Mouse (Mus musculus): ENCODE data around the gene Exoc5.
"Not testable (repeated sequence)": the region's sequence is repeated elsewhere in the genome, so short reads cannot be mapped to it uniquely, and the experiment has no call there.

Exoc5 gene

GRCm38 (mm10) chr14:49066274-49066823, at the start of gene Exoc5:
Exoc5 (minus strand) TSS chr14:49066653.
- DNase-seq (ENCODE audit: low read depth, low spot score), result peak; percentile 95

GRCm38 (mm10) chr14:49091755-49092154, 25.3 kb upstream of the Exoc5 start:
- not testable (repeated sequence) for DNase-seq (ENCODE audit: low read depth, low spot score)

GRCm38 (mm10) chr14:49091277-49091676, 24.8 kb upstream of the Exoc5 start:
- DNase-seq (ENCODE audit: low read depth, low spot score), result no peak

GRCm38 (mm10) chr14:49090102-49090501, 23.6 kb upstream of the Exoc5 start:
- DNase-seq (ENCODE audit: low read depth, low spot score), result no peak

- DNase-seq (ENCODE audit: low read depth, low spot score), result no peak
These were observed 23.1 kb upstream of the Exoc5 start for GRCm38 (mm10) chr14:49089461-49090058.

- no peak for DNase-seq (ENCODE audit: low read depth, low spot score)
These were observed 21.9 kb upstream of the Exoc5 start for GRCm38 (mm10) chr14:49088155-49089048.

GRCm38 (mm10) chr14:49086522-49086921, 20.1 kb upstream of the Exoc5 start:
- no peak for DNase-seq (ENCODE audit: low read depth, low spot score)

- no peak for DNase-seq (ENCODE audit: low read depth, low spot score)
These were observed 12.4 kb upstream of the Exoc5 start for GRCm38 (mm10) chr14:49078820-49079219.

GRCm38 (mm10) chr14:49074361-49074760, 7.9 kb upstream of the Exoc5 start:
- DNase-seq (ENCODE audit: low read depth, low spot score), result no peak

- DNase-seq (ENCODE audit: low read depth, low spot score), result no peak
These were observed 7.4 kb upstream of the Exoc5 start for GRCm38 (mm10) chr14:49073896-49074295.

GRCm38 (mm10) chr14:49072837-49073236, 6.4 kb upstream of the Exoc5 start:
- no peak for DNase-seq (ENCODE audit: low read depth, low spot score)

GRCm38 (mm10) chr14:49065529-49066273, 752 bp downstream of the Exoc5 start, which contains the start of gene Ap5m1:
Ap5m1 (plus strand) TSS chr14:49066097.
- DNase-seq (ENCODE audit: low read depth, low spot score), result peak; percentile 45

GRCm38 (mm10) chr14:49063838-49064237, 2.6 kb downstream of the Exoc5 start:
- DNase-seq (ENCODE audit: low read depth, low spot score), result no peak

GRCm38 (mm10) chr14:49049492-49049891, 17.0 kb downstream of the Exoc5 start:
- DNase-seq (ENCODE audit: low read depth, low spot score), result no peak

- DNase-seq (ENCODE audit: low read depth, low spot score), result no peak
These were observed 20.8 kb downstream of the Exoc5 start for GRCm38 (mm10) chr14:49045610-49046009.

- no peak for DNase-seq (ENCODE audit: low read depth, low spot score)
These were observed 37.5 kb downstream of the Exoc5 start for GRCm38 (mm10) chr14:49028991-49029390.

GRCm38 (mm10) chr14:49027779-49028368, 38.6 kb downstream of the Exoc5 start:
- DNase-seq (ENCODE audit: low read depth, low spot score), result peak; percentile 12

- no peak for DNase-seq (ENCODE audit: low read depth, low spot score)
These were observed 39.2 kb downstream of the Exoc5 start for GRCm38 (mm10) chr14:49027040-49027778.

- no peak for DNase-seq (ENCODE audit: low read depth, low spot score)
These were observed 46.7 kb downstream of the Exoc5 start for GRCm38 (mm10) chr14:49019765-49020164.

GRCm38 (mm10) chr14:49008399-49009189, 57.9 kb downstream of the Exoc5 start:
- no peak for DNase-seq (ENCODE audit: low read depth, low spot score)
